Mouse (Mus musculus): ENCODE results near the gene Atp8b4. TPM values are rescaled to one million over a fixed set of nuclear protein-coding genes. Genes with fewer than 3 reads are reported as not detected.

Gene Atp8b4
- polyA plus RNA-seq, 1 experiment from 2014 or later = 5.2 TPM

DNA sequence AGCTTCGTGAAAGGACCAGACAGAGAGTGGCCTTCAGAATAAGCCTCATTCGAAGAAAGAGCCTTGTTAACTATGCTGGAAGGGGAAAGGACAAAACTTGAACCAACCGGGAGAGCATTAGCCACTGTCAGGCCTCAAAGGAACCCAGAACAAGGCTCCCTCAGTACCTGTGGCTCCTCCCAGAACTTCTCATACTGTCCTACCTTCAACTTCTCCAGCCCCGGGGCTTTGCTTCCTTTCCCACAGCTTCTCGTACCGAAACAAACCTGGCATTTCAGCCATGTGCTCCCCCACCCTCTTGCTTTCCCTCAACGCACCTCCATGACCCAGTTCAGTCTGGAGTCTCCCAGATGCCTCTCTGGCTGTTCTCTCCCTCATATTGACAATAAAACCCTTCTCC, 160.3 kb downstream of the Atp8b4 start:
- Histone ChIP-seq H3K27me3 (ENCODE audit: insufficient read depth, low read length) (no peaks in the 10 kb centered on the region), H3K4me3 (ENCODE audit: low read depth, low read length) (no peak overlapping the region), H3K9me3 (ENCODE audit: low read length) (no peaks in the 10 kb centered on the region), H3K9ac (replicated peaks) (no peak overlapping the region), H3K36me3 (replicated peaks; ENCODE audit: insufficient read depth, low read length) (no peaks in the 10 kb centered on the region), H3K27ac (ENCODE audit: low read depth) (no peak overlapping the region), H3K4me1 (ENCODE audit: insufficient read depth) (no peaks in the 10 kb centered on the region; the same call in 1 of the 2 replicates), H3K4me2 (ENCODE audit: low read depth, low read length) (no peak overlapping the region)
- ATAC-seq (no peak), DNase-seq (no peak)
- no peak for TF ChIP-seq EP300 (IDR thresholded peaks at IDR 0.05; ENCODE audit: low read depth)
- TF ChIP-seq CTCF (IDR thresholded peaks at IDR 0.05; ENCODE audit: low read depth) = no peak
- WGBS (ENCODE audit: insufficient replicate concordance) = 72% methylated on average over 7 of the region's 7 CpGs

DNA sequence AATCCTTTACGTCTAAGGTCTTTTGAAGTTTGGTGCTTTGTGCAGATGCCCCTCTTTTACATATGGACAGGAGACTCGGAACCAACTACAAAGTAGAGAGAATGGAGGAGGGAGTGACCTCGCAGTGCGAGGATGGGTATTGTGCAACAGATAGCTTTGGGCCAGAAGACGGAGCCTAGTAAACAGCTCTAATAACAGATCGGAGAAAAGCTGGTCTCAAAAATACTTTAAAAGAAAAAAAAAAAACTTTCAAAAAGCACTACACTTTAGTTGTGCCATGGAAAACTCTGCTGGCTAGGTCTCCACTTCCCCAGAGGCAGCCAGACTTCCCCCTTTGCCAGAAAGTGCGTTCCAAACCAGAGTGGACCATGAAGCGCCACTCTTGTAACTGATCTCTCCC, 161.0 kb downstream of the Atp8b4 start:
- Histone ChIP-seq H3K9ac (replicated peaks) (no peak overlapping the region), H3K27me3 (ENCODE audit: insufficient read depth, low read length) (no peaks in the 10 kb centered on the region), H3K27ac (ENCODE audit: low read depth) (no peak overlapping the region), H3K4me3 (ENCODE audit: low read depth, low read length) (no peak overlapping the region), H3K4me1 (ENCODE audit: insufficient read depth) (no peaks in the 10 kb centered on the region; the same call in 1 of the 2 replicates), H3K9me3 (ENCODE audit: low read length) (no peaks in the 10 kb centered on the region), H3K36me3 (replicated peaks; ENCODE audit: insufficient read depth, low read length) (no peaks in the 10 kb centered on the region), H3K4me2 (ENCODE audit: low read depth, low read length) (no peak overlapping the region)
- 75% methylated on average over 8 of the region's 8 CpGs for WGBS (ENCODE audit: insufficient replicate concordance)
- DNase-seq = no peak
- TF ChIP-seq CTCF (IDR thresholded peaks at IDR 0.05; ENCODE audit: low read depth) = no peak
- TF ChIP-seq EP300 (IDR thresholded peaks at IDR 0.05; ENCODE audit: low read depth) = no peak
- no peak for ATAC-seq

DNA sequence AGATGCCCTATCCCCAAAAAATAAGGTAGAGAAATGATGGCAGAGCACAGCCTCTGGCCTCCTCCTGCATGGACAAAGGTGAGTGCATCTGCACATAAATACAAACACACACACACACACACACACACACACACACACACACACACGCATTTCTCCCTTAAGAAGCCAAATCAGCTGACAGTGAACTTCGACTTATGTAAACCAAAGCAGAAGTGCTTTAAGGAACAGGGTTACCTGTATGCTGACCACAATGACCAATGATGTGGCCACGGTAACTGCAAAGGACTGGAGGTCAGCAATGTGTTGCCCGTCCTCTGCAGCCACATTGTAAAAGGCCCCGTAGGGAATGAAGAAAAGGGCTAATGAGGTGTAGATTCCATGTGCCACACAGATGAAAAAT, 163.3 kb downstream of the Atp8b4 start:
- H3K27me3 ChIP-seq (ENCODE audit: insufficient read depth, low read length) = no peaks in the 10 kb centered on the region
- WGBS (ENCODE audit: insufficient replicate concordance) = 60% methylated on average over 5 of the region's 5 CpGs
- no peak for ATAC-seq

DNA sequence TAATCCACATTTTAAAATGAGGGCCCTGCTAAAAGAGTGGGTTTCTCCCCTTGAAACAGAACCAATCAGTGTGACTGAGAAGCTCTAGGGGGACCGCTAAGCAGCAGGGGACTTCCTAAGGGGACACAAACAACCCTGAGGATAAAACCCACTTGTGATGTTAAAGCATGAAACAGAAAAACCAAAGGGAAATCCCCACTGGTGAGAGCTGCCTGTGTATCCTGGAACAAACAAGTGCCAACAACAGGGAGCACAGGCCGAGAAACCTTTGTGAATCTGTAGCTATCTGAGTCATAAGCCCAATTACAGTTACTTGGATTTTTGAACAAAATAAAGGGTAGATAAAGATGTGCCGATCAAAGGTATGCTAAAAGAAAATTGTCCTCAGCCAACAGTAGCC, 168.7 kb downstream of the Atp8b4 start:
- H3K4me3 ChIP-seq (ENCODE audit: low read depth, low read length) = no peak overlapping the region
- H3K9ac ChIP-seq (replicated peaks) = no peak overlapping the region
- H3K9me3 ChIP-seq (ENCODE audit: low read length) = no peaks in the 10 kb centered on the region
- no peak for DNase-seq
- no peaks in the 10 kb centered on the region for H3K4me1 ChIP-seq (ENCODE audit: insufficient read depth)
- no peak overlapping the region for H3K4me2 ChIP-seq (ENCODE audit: low read depth, low read length)
- no peaks in the 10 kb centered on the region for H3K36me3 ChIP-seq (replicated peaks; ENCODE audit: insufficient read depth, low read length)
- ATAC-seq = no peak
- H3K27ac ChIP-seq (ENCODE audit: low read depth) = no peak overlapping the region
- no peak for TF ChIP-seq EP300 (IDR thresholded peaks at IDR 0.05; ENCODE audit: low read depth)
- TF ChIP-seq CTCF (IDR thresholded peaks at IDR 0.05; ENCODE audit: low read depth) = no peak
- WGBS (ENCODE audit: insufficient replicate concordance) = 86% methylated on average over 3 of the region's 3 CpGs
- no peaks in the 10 kb centered on the region for H3K27me3 ChIP-seq (ENCODE audit: insufficient read depth, low read length)

More for the DNA sequence above, 163.3 kb downstream of the Atp8b4 start:
- no peak for DNase-seq
- H3K4me1 ChIP-seq (ENCODE audit: insufficient read depth) = no peaks in the 10 kb centered on the region
- TF ChIP-seq CTCF (IDR thresholded peaks at IDR 0.05; ENCODE audit: low read depth) (no peak), EP300 (IDR thresholded peaks at IDR 0.05; ENCODE audit: low read depth) (no peak)
- no peak overlapping the region for H3K27ac ChIP-seq (ENCODE audit: low read depth)
- H3K4me2 ChIP-seq (ENCODE audit: low read depth, low read length) = no peak overlapping the region
- no peak overlapping the region for H3K4me3 ChIP-seq (ENCODE audit: low read depth, low read length)
- no peak overlapping the region for H3K9ac ChIP-seq (replicated peaks)
- no peaks in the 10 kb centered on the region for H3K36me3 ChIP-seq (replicated peaks; ENCODE audit: insufficient read depth, low read length)
- no peaks in the 10 kb centered on the region for H3K9me3 ChIP-seq (ENCODE audit: low read length)

DNA sequence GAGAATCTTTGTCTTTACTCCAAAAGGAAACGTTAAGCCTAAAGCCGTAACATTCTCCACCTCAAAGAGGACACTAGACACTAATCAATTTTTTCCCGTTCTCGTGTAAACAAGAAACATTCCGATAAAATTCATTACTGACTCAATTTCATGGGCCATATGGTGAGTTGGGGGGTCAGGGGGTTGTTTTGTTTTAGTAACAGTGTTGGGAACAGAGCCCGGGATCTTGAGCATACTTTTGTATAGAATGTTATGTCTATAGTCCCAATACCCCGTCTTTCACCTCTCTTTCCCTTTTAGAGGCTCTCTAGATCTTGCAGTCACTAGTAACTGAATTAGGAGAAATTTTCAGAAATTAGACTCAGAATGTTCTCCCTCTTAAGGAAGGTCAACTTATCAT, 177.3 kb downstream of the Atp8b4 start:
- no peaks in the 10 kb centered on the region for H3K36me3 ChIP-seq (replicated peaks; ENCODE audit: insufficient read depth, low read length)
- H3K27ac ChIP-seq (ENCODE audit: low read depth) = no peak overlapping the region
- DNase-seq (no peak), ATAC-seq (no peak)
- no peaks in the 10 kb centered on the region for H3K4me1 ChIP-seq (ENCODE audit: insufficient read depth)
- TF ChIP-seq EP300 (IDR thresholded peaks at IDR 0.05; ENCODE audit: low read depth) (no peak), CTCF (IDR thresholded peaks at IDR 0.05; ENCODE audit: low read depth) (no peak)
- no peak overlapping the region for H3K9ac ChIP-seq (replicated peaks)
- H3K27me3 ChIP-seq (ENCODE audit: insufficient read depth, low read length) = no peaks in the 10 kb centered on the region
- WGBS (ENCODE audit: insufficient replicate concordance) = 79% methylated on average over 7 of the region's 7 CpGs
- no peak overlapping the region for H3K4me3 ChIP-seq (ENCODE audit: low read depth, low read length)
- H3K9me3 ChIP-seq (ENCODE audit: low read length) = no peaks in the 10 kb centered on the region
- no peak overlapping the region for H3K4me2 ChIP-seq (ENCODE audit: low read depth, low read length)

DNA sequence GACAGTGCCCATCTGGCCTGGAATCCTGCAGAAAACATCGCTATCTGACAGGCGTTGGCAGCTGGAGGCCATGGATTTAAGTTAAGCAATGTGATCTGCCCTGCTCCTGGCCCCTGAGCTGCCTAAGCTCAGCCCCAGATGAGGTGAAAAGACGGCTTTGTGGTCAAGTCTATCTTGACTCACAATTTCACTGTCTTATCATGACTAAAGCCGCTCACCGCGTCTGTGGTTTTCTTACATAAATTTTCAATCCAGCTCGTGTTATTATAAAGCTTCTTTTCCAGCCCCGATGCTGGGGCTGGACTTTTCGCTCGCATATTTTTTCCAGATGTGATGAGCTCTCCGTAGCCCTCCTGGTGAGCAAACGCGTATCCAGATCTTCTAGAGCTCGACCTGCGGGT, 177.8 kb downstream of the Atp8b4 start:
- WGBS (ENCODE audit: insufficient replicate concordance) = 64% methylated on average over 15 of the region's 15 CpGs
- no peak for ATAC-seq
- DNase-seq = no peak
- no peak overlapping the region for H3K4me2 ChIP-seq (ENCODE audit: low read depth, low read length)
- no peak overlapping the region for H3K27ac ChIP-seq (ENCODE audit: low read depth)
- H3K9ac ChIP-seq (replicated peaks) = no peak overlapping the region
- TF ChIP-seq EP300 (IDR thresholded peaks at IDR 0.05; ENCODE audit: low read depth) = no peak
- TF ChIP-seq CTCF (IDR thresholded peaks at IDR 0.05; ENCODE audit: low read depth) = no peak
- no peaks in the 10 kb centered on the region for H3K4me1 ChIP-seq (ENCODE audit: insufficient read depth)
- H3K9me3 ChIP-seq (ENCODE audit: low read length) = no peaks in the 10 kb centered on the region
- no peak overlapping the region for H3K4me3 ChIP-seq (ENCODE audit: low read depth, low read length)
- H3K36me3 ChIP-seq (replicated peaks; ENCODE audit: insufficient read depth, low read length) = no peaks in the 10 kb centered on the region
- no peaks in the 10 kb centered on the region for H3K27me3 ChIP-seq (ENCODE audit: insufficient read depth, low read length)

DNA sequence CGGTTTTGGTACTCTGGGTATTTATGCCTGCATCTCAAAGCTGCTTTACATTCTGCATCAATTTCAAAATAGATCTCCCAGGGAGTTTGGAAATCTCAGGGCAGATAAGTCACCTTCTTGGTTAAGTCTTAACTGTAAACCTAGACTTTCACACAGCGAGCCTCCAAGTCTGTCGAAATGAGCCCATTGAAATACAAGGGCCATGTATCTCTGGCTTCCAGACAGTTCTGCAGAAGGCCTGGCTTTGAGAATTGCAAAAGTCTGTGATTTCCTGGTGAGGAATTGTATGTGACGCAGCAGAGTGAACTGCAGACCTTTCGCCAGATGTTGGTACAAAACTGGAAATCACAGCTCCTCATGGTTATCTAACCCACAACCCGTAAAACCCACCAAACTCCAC, 182.4 kb downstream of the Atp8b4 start:
- Histone ChIP-seq H3K9me3 (ENCODE audit: low read length) (no peaks in the 10 kb centered on the region), H3K4me2 (ENCODE audit: low read depth, low read length) (no peak overlapping the region), H3K4me3 (ENCODE audit: low read depth, low read length) (no peak overlapping the region), H3K36me3 (replicated peaks; ENCODE audit: insufficient read depth, low read length) (no peaks in the 10 kb centered on the region), H3K27me3 (ENCODE audit: insufficient read depth, low read length) (no peaks in the 10 kb centered on the region), H3K27ac (ENCODE audit: low read depth) (no peak overlapping the region), H3K9ac (replicated peaks) (no peak overlapping the region), H3K4me1 (ENCODE audit: insufficient read depth) (no peaks in the 10 kb centered on the region)
- WGBS (ENCODE audit: insufficient replicate concordance) = 76% methylated on average over 6 of the region's 6 CpGs
- ATAC-seq (no peak), DNase-seq (no peak)
- TF ChIP-seq EP300 (IDR thresholded peaks at IDR 0.05; ENCODE audit: low read depth) (no peak), CTCF (IDR thresholded peaks at IDR 0.05; ENCODE audit: low read depth) (no peak)

All from liver, postnatal 0 days (tissue).